Mouse (Mus musculus) adrenal gland, adult 2 months (tissue): ENCODE results near the gene Foxp1. TPM values are rescaled to one million over a fixed set of nuclear protein-coding genes. Genes with fewer than 3 reads are reported as not detected.

Experiments used
- DNase-seq: peaks from one replicate; pipeline ENCODE4 v3.0.0; 2021
- polyA plus RNA-seq: library from polyadenylated mRNA; depleted of rRNA; stranded (reverse); fragments of >200 nt; gene quantifications from 2 replicates; pipeline ENCODE4 v1.2.3, GENCODE M21; 2012
- total RNA-seq, 2 experiments: library from RNA; stranded (reverse); gene quantifications; 2 replicates each; pipeline ENCODE4 v1.2.3; 2021

Foxp1 gene
- total and polyA plus RNA-seq, 3 experiments: 38.7 to 44.1 (median 41.4) TPM

- DNase-seq: peak; percentile 21
Observed at GRCm38 (mm10) chr6:99359036-99359698, 163.4 kb downstream of the Foxp1 start.

GRCm38 (mm10) chr6:99357931-99358330, 164.6 kb downstream of the Foxp1 start:
- DNase-seq: no peak

- no peak for DNase-seq
Observed at GRCm38 (mm10) chr6:99354338-99354737, 168.2 kb downstream of the Foxp1 start.

GRCm38 (mm10) chr6:99353441-99353840, 169.1 kb downstream of the Foxp1 start:
- DNase-seq: no peak

- DNase-seq: no peak
Observed at GRCm38 (mm10) chr6:99350566-99350965, 172.0 kb downstream of the Foxp1 start.

- no peak for DNase-seq
Observed at GRCm38 (mm10) chr6:99350156-99350555, 172.4 kb downstream of the Foxp1 start.

GRCm38 (mm10) chr6:99347836-99348235, 174.7 kb downstream of the Foxp1 start:
- no peak for DNase-seq

- DNase-seq: no peak
Observed at GRCm38 (mm10) chr6:99344966-99345365, 177.6 kb downstream of the Foxp1 start.

GRCm38 (mm10) chr6:99344357-99344756, 178.2 kb downstream of the Foxp1 start:
- no peak for DNase-seq

GRCm38 (mm10) chr6:99343815-99344214, 178.7 kb downstream of the Foxp1 start:
- no peak for DNase-seq

- DNase-seq: no peak
Observed at GRCm38 (mm10) chr6:99342416-99342815, 180.1 kb downstream of the Foxp1 start.

- DNase-seq: no peak
Observed at GRCm38 (mm10) chr6:99340902-99341301, 181.6 kb downstream of the Foxp1 start.

- no peak for DNase-seq
Observed at GRCm38 (mm10) chr6:99339986-99340721, 182.4 kb downstream of the Foxp1 start.

GRCm38 (mm10) chr6:99339343-99339620, 183.2 kb downstream of the Foxp1 start:
- DNase-seq: no peak

- no peak for DNase-seq
Observed at GRCm38 (mm10) chr6:99338593-99339342, 183.8 kb downstream of the Foxp1 start.

- no peak for DNase-seq
Observed at GRCm38 (mm10) chr6:99338174-99338573, 184.3 kb downstream of the Foxp1 start.

- DNase-seq: no peak
Observed at GRCm38 (mm10) chr6:99337575-99337974, 184.9 kb downstream of the Foxp1 start.

GRCm38 (mm10) chr6:99336191-99336590, 186.3 kb downstream of the Foxp1 start:
- no peak for DNase-seq

GRCm38 (mm10) chr6:99335174-99335830, 187.2 kb downstream of the Foxp1 start:
- peak; percentile 36 for DNase-seq

GRCm38 (mm10) chr6:99334255-99334654, 188.3 kb downstream of the Foxp1 start:
- DNase-seq: no peak

- DNase-seq: no peak
Observed at GRCm38 (mm10) chr6:99333127-99333526, 189.4 kb downstream of the Foxp1 start.

- DNase-seq: no peak
Observed at GRCm38 (mm10) chr6:99330169-99330568, 192.4 kb downstream of the Foxp1 start.

- DNase-seq: no peak
Observed at GRCm38 (mm10) chr6:99328634-99329033, 193.9 kb downstream of the Foxp1 start.
